Mouse (Mus musculus): ENCODE measurements around the gene Gadl1. TPM values are rescaled to one million over a fixed set of nuclear protein-coding genes. Genes with fewer than 3 reads are reported as not detected.

Gadl1 gene
- polyA plus RNA-seq, 1 experiment from 2014 or later: 0.32 TPM

DNA sequence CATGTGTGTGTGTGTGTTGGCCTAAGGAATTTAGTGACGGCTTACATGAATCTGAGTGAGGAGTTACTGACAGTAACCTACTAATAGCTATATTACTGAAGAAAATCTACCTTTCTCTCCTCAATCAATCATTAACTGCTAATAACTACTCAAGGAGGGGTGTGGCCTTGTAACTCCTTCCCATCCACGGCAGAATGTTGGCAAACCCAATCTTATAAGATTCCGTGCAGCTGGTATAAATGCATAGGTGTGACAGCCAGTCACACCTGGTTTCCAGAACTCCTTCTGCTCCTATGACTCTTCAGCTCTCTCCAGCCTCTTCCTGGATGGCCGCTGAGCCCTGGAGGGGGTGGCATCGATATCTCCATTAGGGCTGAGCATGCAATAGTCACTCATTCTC is 25.8 kb upstream of the Gadl1 start:
- H3K27me3 ChIP-seq (ENCODE audit: control insufficient read depth, insufficient read depth, low read depth, low read length): no peaks in the 10 kb centered on the region
- WGBS (ENCODE audit: insufficient replicate concordance): 68% methylated on average over 5 of the region's 5 CpGs
- no peaks in the 10 kb centered on the region for H3K4me1 ChIP-seq (ENCODE audit: control insufficient read depth, low read depth, low read length)
- no peak overlapping the region for H3K9ac ChIP-seq (ENCODE audit: low read depth, low read length)
- no peak overlapping the region for H3K4me3 ChIP-seq (ENCODE audit: low read depth, low read length)
- no peak overlapping the region for H3K4me2 ChIP-seq (ENCODE audit: low read depth, low read length)
- no peak for ATAC-seq (ENCODE audit: low read depth)
- no peaks in the 10 kb centered on the region for H3K36me3 ChIP-seq (ENCODE audit: control insufficient read depth, insufficient read depth)
- H3K27ac ChIP-seq (ENCODE audit: low read length): no peak overlapping the region
- no peaks in the 10 kb centered on the region for H3K9me3 ChIP-seq (replicated peaks; ENCODE audit: control insufficient read depth, low read length)

DNA sequence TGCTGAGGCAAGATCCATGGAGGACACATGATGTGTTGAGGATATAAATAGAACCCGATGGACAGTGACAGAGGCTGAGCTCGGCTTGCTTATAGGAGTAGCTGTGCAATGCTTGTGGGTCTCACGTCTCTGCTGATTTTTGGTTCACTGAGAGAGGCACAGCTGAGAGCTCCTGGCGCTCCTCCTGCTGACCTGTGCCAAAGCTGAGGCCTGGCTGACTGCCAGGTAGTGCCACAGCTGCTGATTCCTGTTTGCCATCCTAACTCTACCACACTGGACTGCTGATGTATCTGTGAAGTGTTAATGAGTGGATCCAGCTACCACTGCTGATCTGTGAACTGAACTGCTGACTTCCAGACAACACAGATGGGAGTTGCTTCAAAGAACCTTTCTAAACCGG is 21.7 kb upstream of the Gadl1 start:
- Histone ChIP-seq H3K36me3 (ENCODE audit: control insufficient read depth, insufficient read depth) (no peaks in the 10 kb centered on the region), H3K4me2 (ENCODE audit: low read depth, low read length) (no peak overlapping the region), H3K9me3 (replicated peaks; ENCODE audit: control insufficient read depth, low read length) (no peaks in the 10 kb centered on the region), H3K4me1 (ENCODE audit: control insufficient read depth, low read depth, low read length) (no peaks in the 10 kb centered on the region), H3K9ac (ENCODE audit: low read depth, low read length) (no peak overlapping the region), H3K4me3 (ENCODE audit: low read depth, low read length) (no peak overlapping the region), H3K27me3 (ENCODE audit: control insufficient read depth, insufficient read depth, low read depth, low read length) (no peaks in the 10 kb centered on the region), H3K27ac (ENCODE audit: low read length) (no peak overlapping the region)
- ATAC-seq (ENCODE audit: low read depth): no peak
- WGBS (ENCODE audit: insufficient replicate concordance): 65% methylated on average over 5 of the region's 5 CpGs

- WGBS (ENCODE audit: insufficient replicate concordance): 76% methylated on average over 4 of the region's 4 CpGs
- H3K27ac ChIP-seq (ENCODE audit: low read length): no peak overlapping the region
- H3K4me3 ChIP-seq (ENCODE audit: low read depth, low read length): no peak overlapping the region
- H3K4me1 ChIP-seq (ENCODE audit: control insufficient read depth, low read depth, low read length): no peaks in the 10 kb centered on the region
- no peak for ATAC-seq (ENCODE audit: low read depth)
- H3K36me3 ChIP-seq (ENCODE audit: control insufficient read depth, insufficient read depth): no peaks in the 10 kb centered on the region
- H3K27me3 ChIP-seq (ENCODE audit: control insufficient read depth, insufficient read depth, low read depth, low read length): no peaks in the 10 kb centered on the region
- H3K9me3 ChIP-seq (replicated peaks; ENCODE audit: control insufficient read depth, low read length): no peaks in the 10 kb centered on the region; the same call in 1 of the 2 replicates
- no peak overlapping the region for H3K4me2 ChIP-seq (ENCODE audit: low read depth, low read length)
- no peak overlapping the region for H3K9ac ChIP-seq (ENCODE audit: low read depth, low read length)
Measured at GRCm38 (mm10) chr9:115893131-115893530, 16.1 kb upstream of the Gadl1 start.

DNA sequence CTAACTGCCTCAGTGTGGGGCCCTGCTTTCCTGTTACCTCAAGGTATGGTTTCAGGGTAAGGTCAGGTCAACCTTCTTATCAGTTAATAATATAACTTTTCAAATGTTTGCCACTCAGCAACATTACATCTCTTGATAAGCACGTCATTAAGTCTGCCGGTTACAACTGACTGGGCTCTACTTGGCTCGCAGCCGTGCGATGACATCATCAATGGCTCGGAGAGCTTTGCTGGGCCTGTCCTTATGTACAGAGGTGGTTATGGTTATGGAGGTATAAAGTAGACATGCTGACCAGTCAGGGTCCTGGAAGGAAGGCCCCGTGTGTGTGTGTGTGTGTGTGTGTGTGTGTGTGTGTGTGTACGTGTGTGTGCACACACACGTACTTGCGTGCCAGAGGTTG is 15.3 kb upstream of the Gadl1 start:
- no peaks in the 10 kb centered on the region for H3K27me3 ChIP-seq (ENCODE audit: control insufficient read depth, insufficient read depth, low read depth, low read length)
- WGBS (ENCODE audit: insufficient replicate concordance): 84% methylated on average over 10 of the region's 10 CpGs
- no peak for ATAC-seq (ENCODE audit: low read depth)

DNA sequence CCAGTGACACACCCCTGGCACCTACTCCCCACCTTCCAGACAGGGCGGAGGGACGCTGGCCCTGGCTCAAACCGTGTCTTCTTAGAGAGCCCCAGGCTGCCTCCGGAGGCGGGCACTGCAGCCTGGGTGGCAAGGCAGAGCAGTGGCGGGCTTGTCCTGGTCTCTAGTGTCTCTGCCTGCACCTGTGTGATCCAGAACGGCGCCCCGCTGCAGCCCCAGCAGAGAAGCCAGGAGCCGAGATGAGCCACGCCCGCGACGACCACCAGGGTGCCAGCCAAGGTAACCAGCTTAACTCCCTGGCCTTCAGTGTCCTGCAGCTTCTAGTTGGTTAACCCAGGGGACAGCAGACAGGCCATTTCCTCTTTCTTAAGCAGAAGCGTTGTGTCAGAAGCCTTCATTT is 930 bp upstream of the Gadl1 start:
- no peak overlapping the region for H3K9ac ChIP-seq (ENCODE audit: low read depth, low read length)
- no peaks in the 10 kb centered on the region for H3K27me3 ChIP-seq (ENCODE audit: control insufficient read depth, insufficient read depth, low read depth, low read length)
- H3K4me2 ChIP-seq (ENCODE audit: low read depth, low read length): no peak overlapping the region
- no peak for ATAC-seq (ENCODE audit: low read depth)
- 10% methylated on average over 15 of the region's 15 CpGs for WGBS (ENCODE audit: insufficient replicate concordance)
- H3K4me3 ChIP-seq (ENCODE audit: low read depth, low read length): no peak overlapping the region
- no peaks in the 10 kb centered on the region for H3K9me3 ChIP-seq (replicated peaks; ENCODE audit: control insufficient read depth, low read length)
- no peaks in the 10 kb centered on the region for H3K4me1 ChIP-seq (ENCODE audit: control insufficient read depth, low read depth, low read length)
- no peak overlapping the region for H3K27ac ChIP-seq (ENCODE audit: low read length)
- no peaks in the 10 kb centered on the region for H3K36me3 ChIP-seq (ENCODE audit: control insufficient read depth, insufficient read depth)

More for the DNA sequence above, 15.3 kb upstream of the Gadl1 start:
- Histone ChIP-seq H3K4me2 (ENCODE audit: low read depth, low read length) (no peak overlapping the region), H3K27ac (ENCODE audit: low read length) (no peak overlapping the region), H3K9ac (ENCODE audit: low read depth, low read length) (no peak overlapping the region), H3K4me3 (ENCODE audit: low read depth, low read length) (no peak overlapping the region), H3K4me1 (ENCODE audit: control insufficient read depth, low read depth, low read length) (no peaks in the 10 kb centered on the region), H3K9me3 (replicated peaks; ENCODE audit: control insufficient read depth, low read length) (no peaks in the 10 kb centered on the region; the same call in 1 of the 2 replicates), H3K36me3 (ENCODE audit: control insufficient read depth, insufficient read depth) (no peaks in the 10 kb centered on the region)

- no peak overlapping the region for H3K4me3 ChIP-seq (ENCODE audit: low read depth, low read length)
- H3K4me2 ChIP-seq (ENCODE audit: low read depth, low read length): no peak overlapping the region
- 51% methylated on average over 7 of the region's 7 CpGs for WGBS (ENCODE audit: insufficient replicate concordance)
- ATAC-seq (ENCODE audit: low read depth): no peak
- no peak overlapping the region for H3K9ac ChIP-seq (ENCODE audit: low read depth, low read length)
- no peaks in the 10 kb centered on the region for H3K27me3 ChIP-seq (ENCODE audit: control insufficient read depth, insufficient read depth, low read depth, low read length)
- H3K36me3 ChIP-seq (ENCODE audit: control insufficient read depth, insufficient read depth): no peaks in the 10 kb centered on the region
- no peak overlapping the region for H3K27ac ChIP-seq (ENCODE audit: low read length)
- H3K4me1 ChIP-seq (ENCODE audit: control insufficient read depth, low read depth, low read length): no peaks in the 10 kb centered on the region
- H3K9me3 ChIP-seq (replicated peaks; ENCODE audit: control insufficient read depth, low read length): no peaks in the 10 kb centered on the region
Measured at GRCm38 (mm10) chr9:115914006-115914405, 4.8 kb downstream of the Gadl1 start.

- Histone ChIP-seq H3K4me3 (ENCODE audit: low read depth, low read length) (no peak overlapping the region), H3K36me3 (ENCODE audit: control insufficient read depth, insufficient read depth) (no peaks in the 10 kb centered on the region), H3K9ac (ENCODE audit: low read depth, low read length) (no peak overlapping the region), H3K27me3 (ENCODE audit: control insufficient read depth, insufficient read depth, low read depth, low read length) (no peaks in the 10 kb centered on the region), H3K4me2 (ENCODE audit: low read depth, low read length) (no peak overlapping the region), H3K4me1 (ENCODE audit: control insufficient read depth, low read depth, low read length) (no peaks in the 10 kb centered on the region), H3K27ac (ENCODE audit: low read length) (no peak overlapping the region), H3K9me3 (replicated peaks; ENCODE audit: control insufficient read depth, low read length) (no peaks in the 10 kb centered on the region)
- 61% methylated on average over 14 of the region's 14 CpGs for WGBS (ENCODE audit: insufficient replicate concordance)
- no peak for ATAC-seq (ENCODE audit: low read depth)
Measured at GRCm38 (mm10) chr9:115915586-115916270, 6.5 kb downstream of the Gadl1 start.

GRCm38 (mm10) chr9:115919736-115920135 is 10.5 kb downstream of the Gadl1 start:
- H3K9me3 ChIP-seq (replicated peaks; ENCODE audit: control insufficient read depth, low read length): no peaks in the 10 kb centered on the region
- H3K9ac ChIP-seq (ENCODE audit: low read depth, low read length): no peak overlapping the region
- no peak for ATAC-seq (ENCODE audit: low read depth)
- no peaks in the 10 kb centered on the region for H3K4me1 ChIP-seq (ENCODE audit: control insufficient read depth, low read depth, low read length)
- no peak overlapping the region for H3K4me3 ChIP-seq (ENCODE audit: low read depth, low read length)
- no peaks in the 10 kb centered on the region for H3K27me3 ChIP-seq (ENCODE audit: control insufficient read depth, insufficient read depth, low read depth, low read length)
- H3K27ac ChIP-seq (ENCODE audit: low read length): no peak overlapping the region
- no peak overlapping the region for H3K4me2 ChIP-seq (ENCODE audit: low read depth, low read length)
- WGBS (ENCODE audit: insufficient replicate concordance): 71% methylated on average over 3 of the region's 3 CpGs
- no peaks in the 10 kb centered on the region for H3K36me3 ChIP-seq (ENCODE audit: control insufficient read depth, insufficient read depth)

DNA sequence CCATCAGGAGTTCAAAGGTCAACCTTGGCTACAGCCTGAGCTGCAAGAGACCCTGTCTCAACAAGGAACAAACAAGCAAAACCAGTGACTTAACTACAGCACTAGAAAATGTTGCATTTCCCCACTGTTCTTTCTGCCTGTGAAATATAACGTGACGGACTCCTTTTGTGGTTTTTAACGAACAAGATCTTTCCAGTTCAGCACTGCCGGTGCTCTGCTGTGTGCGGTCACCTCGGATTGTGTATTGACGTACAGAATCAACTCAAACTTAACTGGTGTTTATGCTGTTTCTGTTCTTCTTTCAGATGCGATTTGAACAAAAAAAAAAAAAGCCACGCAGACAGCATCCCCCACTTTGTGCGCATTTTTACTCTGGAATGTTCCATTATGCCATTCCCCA is 13.4 kb downstream of the Gadl1 start:
- no peaks in the 10 kb centered on the region for H3K4me1 ChIP-seq (ENCODE audit: control insufficient read depth, low read depth, low read length)
- ATAC-seq (ENCODE audit: low read depth): no peak
- no peak overlapping the region for H3K9ac ChIP-seq (ENCODE audit: low read depth, low read length)
- no peak overlapping the region for H3K27ac ChIP-seq (ENCODE audit: low read length)
- no peak overlapping the region for H3K4me2 ChIP-seq (ENCODE audit: low read depth, low read length)
- no peaks in the 10 kb centered on the region for H3K36me3 ChIP-seq (ENCODE audit: control insufficient read depth, insufficient read depth)
- H3K27me3 ChIP-seq (ENCODE audit: control insufficient read depth, insufficient read depth, low read depth, low read length): no peaks in the 10 kb centered on the region
- H3K4me3 ChIP-seq (ENCODE audit: low read depth, low read length): no peak overlapping the region
- no peaks in the 10 kb centered on the region for H3K9me3 ChIP-seq (replicated peaks; ENCODE audit: control insufficient read depth, low read length)
- 69% methylated on average over 10 of the region's 10 CpGs for WGBS (ENCODE audit: insufficient replicate concordance)

Measured in liver, embryonic 16.5 days (tissue).